Mouse (Mus musculus) limb, embryonic 11.5 days (tissue): ENCODE measurements around the gene Dpp8. TPM values are rescaled to one million over a fixed set of nuclear protein-coding genes. Genes with fewer than 3 reads are reported as not detected.

ENCODE experiments used
- ATAC-seq: fragments of 200-750 bp; cut with Nextera tagmentation; 2 replicates; pipeline ENCODE4 v1.8.0; 2017; ENCODE audit warnings: low read depth; ENCODE audit not compliant: insufficient number of reproducible peaks, low FRiP score, low TSS enrichment
- DNase-seq: peaks from one replicate; pipeline ENCODE4 v3.0.0-alpha.2; 2015; ENCODE audit warnings: low spot score
- H3K27ac ChIP-seq: fragments of 300-500 bp; sonication (generic); replicated peaks from 2 replicates; pipeline ENCODE4 v1.5.1; 2014; ENCODE audit warnings: low read depth, mild to moderate bottlenecking, low read length
- H3K27me3 ChIP-seq: fragments of 300-500 bp; sonication (generic); 2 replicates; pipeline ENCODE4 v1.6.1; 2014; ENCODE audit warnings: mild to moderate bottlenecking, low read length, mixed read lengths; ENCODE audit not compliant: control insufficient read depth, insufficient read depth
- H3K36me3 ChIP-seq: fragments of 300-500 bp; sonication (generic); 2 replicates; pipeline ENCODE4 v1.6.1; 2014; ENCODE audit warnings: mild to moderate bottlenecking, low read length, moderate library complexity, mixed read lengths; ENCODE audit not compliant: control insufficient read depth, insufficient read depth
- H3K4me1 ChIP-seq: fragments of 300-500 bp; sonication (generic); 2 replicates; pipeline ENCODE4 v1.6.1; 2014; ENCODE audit warnings: low read length, mixed read lengths; ENCODE audit not compliant: control insufficient read depth, insufficient read depth
- H3K4me2 ChIP-seq: fragments of 300-500 bp; sonication (generic); 2 replicates; pipeline ENCODE4 v1.6.1; 2014; ENCODE audit warnings: low read depth, mild to moderate bottlenecking, moderate library complexity; ENCODE audit not compliant: severe bottlenecking
- H3K4me3 ChIP-seq: fragments of 300-500 bp; sonication (generic); 2 replicates; pipeline ENCODE4 v1.5.1; 2014; ENCODE audit warnings: low read depth, low read length
- H3K9ac ChIP-seq: fragments of 300-500 bp; sonication (generic); 2 replicates; pipeline ENCODE4 v1.6.1; 2014; ENCODE audit warnings: mild to moderate bottlenecking, low read length
- H3K9me3 ChIP-seq: fragments of 300-500 bp; sonication (generic); 2 replicates; pipeline ENCODE4 v1.6.1; 2016; ENCODE audit warnings: low read length; ENCODE audit not compliant: control insufficient read depth
- WGBS: fragments of 180-500 bp; shearing (Covaris S2); extraction: QIAGEN DNeasy Blood & Tissue Kit; methylation state at CpG from one replicate; pipeline ENCODE4 v1.1.7; 2014; 5-methylcytosine and 5-hydroxymethylcytosine counted together
- polyA plus RNA-seq: library from polyadenylated mRNA; unstranded; fragments of >200 nt; fragmentation: Nextera tagmentation; extraction: Ambion mirVana; gene quantifications from 2 replicates; pipeline ENCODE4 v1.2.1, GENCODE M21; 2014

Gene Dpp8
- polyA plus RNA-seq, 1 experiment from 2014 or later = 31.1 TPM

DNA sequence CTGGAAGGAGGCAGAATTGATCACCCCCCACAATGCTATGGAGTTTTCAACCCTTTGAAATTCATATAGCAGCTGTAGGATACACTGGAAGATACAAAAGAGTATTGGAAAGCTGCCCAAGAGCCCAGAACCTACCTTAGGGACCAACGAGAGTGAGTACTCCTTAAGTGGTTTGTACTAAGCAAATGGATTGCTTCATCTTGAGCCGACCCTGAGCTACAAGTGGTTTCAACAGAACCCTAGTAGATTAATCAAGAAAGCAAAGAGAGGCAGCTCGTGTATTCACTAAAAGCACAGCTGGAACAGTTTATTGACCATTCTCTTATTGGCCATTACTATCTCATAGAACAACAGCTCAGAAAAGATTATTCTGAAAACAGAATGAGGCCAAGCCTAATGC, 13.1 kb upstream of the Dpp8 start:
- H3K9ac ChIP-seq = no peak overlapping the region
- no peaks in the 10 kb centered on the region for H3K36me3 ChIP-seq
- no peaks in the 10 kb centered on the region for H3K27me3 ChIP-seq
- no peak for ATAC-seq
- peaks cover 3% of the 10 kb centered on the region; the same call in 1 of the 2 replicates for H3K4me1 ChIP-seq
- no peak for DNase-seq
- no peak overlapping the region for H3K27ac ChIP-seq
- no peaks in the 10 kb centered on the region for H3K9me3 ChIP-seq
- H3K4me3 ChIP-seq = no peak overlapping the region
- 0 out of 2 replicates have a peak overlapping the region, but pooled peaks have one; percentile 7 for H3K4me2 ChIP-seq
- WGBS = 60% methylated on average over 3 of the region's 3 CpGs

DNA sequence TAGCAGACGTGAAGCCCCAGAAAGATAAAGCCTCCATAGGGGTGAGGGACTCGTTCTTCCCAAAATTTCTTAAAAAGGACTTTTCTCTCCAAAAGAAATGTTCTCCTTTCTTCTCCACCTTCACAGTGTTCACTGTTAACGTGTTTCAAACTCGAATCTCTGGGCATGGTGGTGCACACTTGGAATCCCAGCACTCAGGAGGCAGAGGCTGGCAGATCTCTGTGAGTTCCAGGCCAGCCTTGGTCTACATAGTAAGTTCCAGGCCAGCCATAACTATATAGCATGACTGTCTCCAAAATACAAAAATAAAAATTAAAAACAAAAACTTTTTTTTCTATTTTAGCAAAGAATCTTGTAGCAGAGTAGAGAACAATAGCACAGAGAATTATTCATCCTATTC, 12.1 kb upstream of the Dpp8 start:
- peak overlapping the region; percentile 71 for H3K4me2 ChIP-seq
- no peaks in the 10 kb centered on the region for H3K36me3 ChIP-seq
- 84% methylated on average over 4 of the region's 4 CpGs for WGBS
- DNase-seq = no peak
- no peak overlapping the region for H3K9ac ChIP-seq
- H3K4me3 ChIP-seq = no peak overlapping the region
- H3K27me3 ChIP-seq = no peaks in the 10 kb centered on the region
- ATAC-seq = no peak
- H3K9me3 ChIP-seq = no peaks in the 10 kb centered on the region
- peaks cover 3% of the 10 kb centered on the region; the same call in 1 of the 2 replicates for H3K4me1 ChIP-seq
- H3K27ac ChIP-seq = no peak overlapping the region

- ATAC-seq (peak; percentile 92), DNase-seq (peak; percentile 94)
- H3K27me3 ChIP-seq = no peaks in the 10 kb centered on the region
- peak within 1 kb of the TSS; percentile 95 for H3K9ac ChIP-seq
- peaks cover 3% of the 10 kb centered on the region; the same call in 1 of the 2 replicates for H3K4me1 ChIP-seq
- no peaks in the 10 kb centered on the region for H3K9me3 ChIP-seq
- WGBS = under 1% methylated on average over 68 of the region's 81 CpGs
- peak within 1 kb of the TSS; percentile 99 for H3K4me3 ChIP-seq
- H3K36me3 ChIP-seq = no peaks in the 10 kb centered on the region
- no peak within 1 kb of the TSS; the same call in none of the 2 replicates for H3K27ac ChIP-seq
- peak within 1 kb of the TSS; percentile 71 for H3K4me2 ChIP-seq
These were observed 11.0 kb upstream of the Dpp8 start, which contains the start of gene Hacd3 for GRCm38 (mm10) chr9:65020991-65021886. Hacd3 (minus strand) TSS chr9:65021693.

DNA sequence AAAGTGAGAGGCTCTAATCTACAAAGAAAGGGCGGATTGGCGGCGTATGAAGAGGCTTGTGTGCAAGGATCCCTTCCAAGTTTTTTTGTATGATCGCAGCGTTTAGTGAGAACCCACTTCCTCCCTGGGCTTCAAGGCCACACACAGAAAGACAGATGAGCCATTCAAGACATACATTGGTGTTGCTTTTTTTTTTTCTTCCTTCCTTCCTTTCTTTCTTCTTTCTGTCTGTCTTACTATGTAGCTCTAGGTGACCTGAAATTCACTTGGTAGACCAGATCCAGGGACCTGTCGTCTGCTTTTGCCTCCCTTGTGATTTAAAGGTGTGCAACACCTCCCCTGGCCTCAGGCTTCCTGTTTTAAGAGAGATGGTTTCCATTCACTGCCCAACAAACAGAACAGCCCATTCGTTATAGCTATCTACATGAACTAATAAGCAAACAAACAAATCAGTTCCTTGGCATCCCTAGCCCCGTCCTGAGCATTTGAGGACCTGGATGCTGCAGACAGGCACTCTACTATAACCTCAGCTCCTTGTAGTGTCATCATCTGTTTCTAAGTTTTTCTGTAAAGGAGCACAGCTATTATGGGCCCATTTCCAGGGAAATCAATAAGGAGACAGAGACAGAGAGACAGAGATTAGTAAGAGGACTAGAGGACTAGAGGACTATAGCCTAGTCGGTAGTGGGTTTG, 10.2 kb upstream of the Dpp8 start:
- Histone ChIP-seq H3K36me3 (no peaks in the 10 kb centered on the region), H3K4me2 (peak overlapping the region; percentile 71), H3K27me3 (no peaks in the 10 kb centered on the region), H3K9ac (peak overlapping the region; percentile 95; the same call in 1 of the 2 replicates), H3K9me3 (no peaks in the 10 kb centered on the region), H3K27ac (no peak overlapping the region; the same call in 1 of the 2 replicates), H3K4me3 (peak overlapping the region; percentile 99), H3K4me1 (peaks cover 3% of the 10 kb centered on the region; the same call in 1 of the 2 replicates)
- ATAC-seq = no peak
- WGBS = 20% methylated on average over 9 of the region's 9 CpGs
- DNase-seq = peak; percentile 27

GRCm38 (mm10) chr9:65022580-65023135, 9.6 kb upstream of the Dpp8 start:
- no peak overlapping the region for H3K4me2 ChIP-seq
- WGBS = 88% methylated on average over 4 of the region's 4 CpGs
- DNase-seq = no peak
- H3K4me1 ChIP-seq = peaks cover 3% of the 10 kb centered on the region; the same call in 1 of the 2 replicates
- H3K36me3 ChIP-seq = no peaks in the 10 kb centered on the region
- H3K9ac ChIP-seq = no peak overlapping the region
- H3K9me3 ChIP-seq = no peaks in the 10 kb centered on the region
- no peak overlapping the region for H3K27ac ChIP-seq
- H3K4me3 ChIP-seq = no peak overlapping the region
- no peaks in the 10 kb centered on the region for H3K27me3 ChIP-seq
- ATAC-seq = no peak

DNA sequence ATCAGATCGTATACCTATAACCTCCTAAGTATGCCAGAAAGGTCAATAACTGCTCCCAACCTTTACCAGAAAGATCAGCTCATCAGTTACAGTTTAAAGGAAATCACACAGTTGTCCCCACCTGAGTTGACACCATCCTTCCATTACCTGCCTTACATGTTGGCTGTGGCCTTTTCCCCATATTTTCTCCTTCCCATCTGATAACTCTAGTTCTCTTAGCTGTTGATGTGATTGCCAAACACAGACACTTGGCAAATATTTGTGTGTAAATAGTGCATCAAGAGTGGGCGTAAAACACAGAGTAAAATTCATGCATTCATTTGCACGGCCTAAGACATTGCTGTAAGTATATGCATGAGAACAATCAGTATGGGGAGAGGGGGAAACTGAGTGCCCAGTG, 8.8 kb upstream of the Dpp8 start:
- H3K4me2 ChIP-seq = no peak overlapping the region
- DNase-seq (no peak), ATAC-seq (no peak)
- no peaks in the 10 kb centered on the region for H3K9me3 ChIP-seq
- no peaks in the 10 kb centered on the region for H3K27me3 ChIP-seq
- H3K36me3 ChIP-seq = no peaks in the 10 kb centered on the region
- no peak overlapping the region for H3K4me3 ChIP-seq
- H3K4me1 ChIP-seq = peaks cover 3% of the 10 kb centered on the region; the same call in 1 of the 2 replicates
- H3K9ac ChIP-seq = no peak overlapping the region
- no peak overlapping the region for H3K27ac ChIP-seq
- 93% methylated on average over 3 of the region's 3 CpGs for WGBS

DNA sequence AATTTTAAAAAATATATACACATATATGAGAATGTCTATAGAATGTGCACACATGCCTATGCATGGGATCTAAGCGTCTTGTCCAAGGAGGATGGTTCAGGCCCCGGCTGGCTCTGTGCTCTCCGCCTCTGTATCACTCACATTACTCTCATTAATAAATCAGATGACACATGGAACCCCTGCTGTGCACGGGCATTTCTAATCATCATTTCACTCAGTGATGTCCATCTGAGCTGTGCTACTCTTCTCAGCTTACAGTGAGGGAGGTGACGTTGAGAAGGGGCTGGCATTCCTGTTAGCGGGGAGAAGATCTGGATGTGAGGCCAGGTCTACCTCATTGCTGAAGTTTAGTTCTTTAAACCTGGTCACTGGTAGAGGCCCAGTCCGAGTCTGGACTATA, 5.0 kb upstream of the Dpp8 start:
- Histone ChIP-seq H3K36me3 (no peaks in the 10 kb centered on the region), H3K4me3 (no peak overlapping the region), H3K9ac (no peak overlapping the region), H3K4me1 (no peaks in the 10 kb centered on the region), H3K4me2 (no peak overlapping the region), H3K27ac (no peak overlapping the region), H3K27me3 (no peaks in the 10 kb centered on the region), H3K9me3 (no peaks in the 10 kb centered on the region)
- whole genome bisulfite sequencing = 80% methylated on average over 7 of the region's 7 CpGs
- DNase-seq = no peak
- no peak for ATAC-seq

DNA sequence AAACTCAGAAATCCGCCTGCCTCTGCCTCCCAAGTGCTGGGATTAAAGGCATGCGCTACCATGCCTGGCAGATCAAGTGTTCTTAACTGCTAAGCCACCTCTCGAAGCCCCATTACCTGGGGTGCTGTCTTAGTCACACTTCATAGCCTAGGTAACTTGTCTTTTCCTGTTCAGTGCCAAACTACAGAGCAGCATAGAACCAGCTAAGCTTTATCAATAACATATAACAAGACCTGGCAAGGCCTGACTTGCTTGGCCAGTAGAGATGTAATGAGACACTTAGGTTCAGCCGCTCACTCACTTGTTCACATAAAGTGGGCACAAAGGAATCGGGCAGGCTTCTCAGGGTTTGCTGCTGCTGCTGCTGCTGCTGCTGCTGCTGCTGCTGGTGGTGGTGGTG, 3.9 kb upstream of the Dpp8 start:
- no peak overlapping the region for H3K4me2 ChIP-seq
- DNase-seq (no peak), ATAC-seq (no peak)

More for the DNA sequence above, 3.9 kb upstream of the Dpp8 start:
- Histone ChIP-seq H3K4me1 (peaks cover 5% of the 10 kb centered on the region; the same call in 1 of the 2 replicates), H3K27me3 (no peaks in the 10 kb centered on the region), H3K4me3 (no peak overlapping the region), H3K36me3 (no peaks in the 10 kb centered on the region), H3K9me3 (no peaks in the 10 kb centered on the region), H3K27ac (no peak overlapping the region), H3K9ac (no peak overlapping the region)
- whole genome bisulfite sequencing = 89% methylated on average over 5 of the region's 5 CpGs
